Mouse (Mus musculus) ovary, adult 2 months (tissue): ENCODE data around the gene Eif3f. TPM values are rescaled to one million over a fixed set of nuclear protein-coding genes. Genes with fewer than 3 reads are reported as not detected.

Experiments
- polyA plus RNA-seq: library from polyadenylated mRNA; depleted of rRNA; stranded (reverse); fragments of >200 nt; gene quantifications from 2 replicates; pipeline ENCODE4 v1.2.3, GENCODE M21; 2012; rRNA removed

The Eif3f gene
- 332 and 356 TPM in 2 replicates for polyA plus RNA-seq

DNA sequence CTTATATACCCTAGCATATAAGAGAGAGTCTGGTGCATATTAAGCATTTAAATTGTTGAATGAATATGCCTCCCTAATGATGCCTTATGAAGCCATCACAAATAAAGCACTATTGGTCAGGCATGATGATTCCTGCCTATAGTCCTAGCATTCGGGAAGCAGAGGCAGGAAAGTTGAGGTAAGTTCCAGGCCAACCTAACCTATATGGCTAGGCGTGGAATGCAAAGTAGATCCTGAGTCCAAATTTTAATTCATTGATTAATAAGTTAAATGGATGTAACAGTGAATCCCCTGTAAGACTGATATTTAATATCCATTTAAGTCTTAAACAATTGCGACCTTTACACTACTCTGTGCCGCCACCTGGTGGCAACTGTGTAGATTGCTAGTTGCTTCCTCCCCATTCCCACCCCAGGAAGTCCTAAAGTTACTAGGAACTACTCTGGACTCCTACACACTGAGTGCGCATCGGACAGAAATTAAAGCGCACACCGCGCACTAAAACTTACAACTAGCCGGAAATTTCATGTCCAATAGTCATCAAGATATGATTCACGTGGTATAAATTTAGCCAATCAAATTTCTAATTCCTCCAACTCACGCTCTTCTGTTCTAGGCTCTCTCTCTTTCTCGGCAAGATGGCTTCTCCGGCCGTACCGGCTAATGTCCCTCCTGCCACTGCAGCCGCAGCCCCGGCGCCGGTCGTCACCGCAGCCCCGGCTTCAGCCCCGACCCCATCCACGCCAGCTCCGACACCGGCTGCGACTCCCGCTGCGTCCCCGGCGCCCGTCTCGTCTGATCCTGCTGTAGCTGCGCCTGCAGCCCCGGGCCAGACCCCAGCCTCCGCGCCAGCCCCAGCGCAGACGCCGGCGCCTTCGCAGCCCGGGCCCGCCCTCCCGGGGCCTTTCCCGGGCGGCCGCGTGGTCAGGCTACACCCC is at the start of gene Eif3f:
Gene Eif3f (plus strand): TSS at position 624 of the 938 bp plus-strand sequence.

DNA sequence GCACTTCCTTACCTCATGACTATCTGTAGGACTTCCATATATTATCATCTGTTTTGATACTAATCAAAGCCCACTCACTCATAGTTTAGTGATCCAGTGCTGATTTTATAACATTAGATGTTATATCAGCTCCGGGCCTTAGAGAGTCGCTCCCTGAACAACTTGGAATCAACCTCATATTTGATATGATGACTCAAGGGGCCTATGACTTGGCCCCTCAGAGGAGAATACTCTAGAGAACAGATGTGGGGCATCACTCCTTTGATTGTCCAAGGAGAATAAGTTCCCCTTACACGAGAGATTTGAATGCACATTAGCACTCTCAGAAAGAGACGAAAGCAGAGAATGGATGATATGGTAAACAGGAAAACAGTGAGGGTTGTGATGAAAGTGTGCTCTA is 49.3 kb upstream of the Eif3f start, which contains the start of gene Olfr518:
Gene Olfr518 (minus strand): TSS at position 101 of the 400 bp plus-strand sequence.

DNA sequence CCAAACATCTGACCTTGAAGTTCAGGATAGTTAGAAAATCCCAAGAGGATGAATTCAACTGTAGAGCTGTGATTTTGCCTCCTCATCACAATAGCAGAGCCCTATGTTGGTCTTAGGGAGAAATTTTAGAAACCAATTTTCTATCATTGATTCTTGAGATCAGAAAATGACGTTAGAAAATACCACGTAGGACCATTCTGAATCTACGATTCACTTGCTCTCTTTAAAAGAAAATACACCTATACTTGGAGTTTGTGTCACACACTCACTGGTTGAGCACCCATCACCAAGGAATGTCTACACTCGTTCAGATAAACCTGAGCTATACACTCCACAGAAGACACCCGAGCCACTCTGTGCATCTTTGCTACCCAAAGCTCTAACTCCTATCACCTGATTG is 39.9 kb upstream of the Eif3f start, which contains the start of gene Olfr519:
Gene Olfr519 (minus strand): TSS at position 101 of the 400 bp plus-strand sequence.

GRCm38 (mm10) chr7:108929726-108930393 is 4.4 kb upstream of the Eif3f start, which contains the start of gene Nlrp10:
Gene Nlrp10 (minus strand): TSS chr7:108930178.

DNA sequence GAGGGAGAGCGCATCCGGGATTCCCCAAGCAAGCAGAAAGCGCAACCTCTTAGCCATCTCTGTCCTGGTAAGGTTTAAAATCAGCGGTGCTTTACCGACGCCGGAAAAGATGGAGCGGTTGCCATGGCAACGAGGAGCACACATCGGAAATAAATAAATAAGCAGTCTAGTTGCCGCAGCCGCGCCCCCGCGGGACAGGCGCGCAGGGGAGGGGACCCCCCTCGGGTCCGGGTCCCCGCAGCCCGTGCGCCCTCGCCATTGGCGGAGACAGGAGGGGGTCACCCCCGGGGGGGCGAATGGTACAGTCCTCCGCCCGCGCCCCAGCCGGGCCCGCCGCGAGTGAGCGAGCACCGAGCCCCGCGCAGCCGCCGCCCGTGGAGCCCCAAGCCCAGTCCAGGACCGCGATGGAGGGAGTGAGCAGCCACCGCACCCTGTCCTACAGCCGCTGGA is 16.1 kb downstream of the Eif3f start, which contains the start of gene Tub:
Gene Tub (plus strand): TSS at position 27 of the 450 bp plus-strand sequence.

Other genes starting within 250 kb of the Eif3f start
- not detected in 2 replicates for gene Olfr512, start 221.1 kb upstream of the Eif3f start, polyA plus RNA-seq
- gene Olfr513, start 183.4 kb upstream of the Eif3f start, polyA plus RNA-seq = not detected in 2 replicates
- not detected in 2 replicates for gene Olfr514, start 108.4 kb upstream of the Eif3f start, polyA plus RNA-seq
- not detected in 2 replicates for gene Olfr516, start 83.9 kb upstream of the Eif3f start, polyA plus RNA-seq
- not detected in 2 replicates for gene Olfr517, start 62.0 kb upstream of the Eif3f start, polyA plus RNA-seq
- not detected in 2 replicates for gene Olfr518, start 49.4 kb upstream of the Eif3f start, polyA plus RNA-seq
- not detected in 2 replicates for gene Olfr519, start 40.0 kb upstream of the Eif3f start, polyA plus RNA-seq
- gene Nlrp10, start 4.2 kb upstream of the Eif3f start, polyA plus RNA-seq = 1.5 and 1.6 TPM in 2 replicates
- gene Tub, start 15.9 kb downstream of the Eif3f start, polyA plus RNA-seq = 3.8 and 4.6 TPM in 2 replicates
- gene Ric3, start 148.9 kb downstream of the Eif3f start, polyA plus RNA-seq = 0.53 and 2.6 TPM in 2 replicates
- gene Lmo1, start 240.8 kb downstream of the Eif3f start, polyA plus RNA-seq = 20.7 and 20.8 TPM in 2 replicates